Mouse (Mus musculus) Patski (cell line): ENCODE measurements around the gene Tsg101. TPM values are rescaled to one million over a fixed set of nuclear protein-coding genes. Genes with fewer than 3 reads are reported as not detected.

ENCODE experiments used
- ATAC-seq: fragments of 100-300 bp; one replicate; pipeline ENCODE4 v1.8.0; 2021
- CTCF ChIA-PET: fragments of 350-600 bp; sonication (Branson Sonifier 250); formaldehyde crosslinking; loops from one replicate; lab custom pipeline; 2022; ENCODE audit warnings: inconsistent platforms; lab: Charles Lee
- POLR2A ChIA-PET: fragments of 350-600 bp; sonication (Branson Sonifier 250); formaldehyde crosslinking; loops from one replicate; lab custom pipeline; 2022; ENCODE audit warnings: antibody characterized with exemption, inconsistent platforms; lab: Charles Lee
- DNase-seq: peaks from one replicate; pipeline ENCODE4 v3.0.0-alpha.2; 2011; ENCODE audit warnings: low read depth, low spot score
- H3K27me3 ChIP-seq: fragments of 371-371 bp; one replicate; pipeline ENCODE4 v1.5.1; 2021
- CTCF ChIP-seq: fragments of 100-300 bp; IDR thresholded peaks from one replicate; pipeline ENCODE4 v1.5.1; 2021
- in situ Hi-C: fragments of 300-500 bp; cut with MboI; formaldehyde crosslinking; loops from 3 replicates; pipeline ENCODE4 v1.11.1; 2018; ENCODE audit warnings: low pct_unique_long_range_greater_than_20kb, mixed read lengths
- polyA plus RNA-seq: library from polyadenylated mRNA; unstranded; gene quantifications from one replicate; pipeline ENCODE4 v1.2.3, GENCODE M21; 2021

Gene Tsg101
- polyA plus RNA-seq, 1 experiment from 2014 or later, result 139 TPM

GRCm38 (mm10) chr7:46849287-46849686, 70.5 kb downstream of the Tsg101 start:
- POLR2A ChIA-PET, result interaction anchor here (0.5 kb wide), 1 partner anchor 83 kb away, joined by 3 read pairs; no protein-coding TSS in a partner anchor
- CTCF ChIA-PET, result interaction anchor here (0.8 to 1.1 kb wide), 2 partner anchors 18 to 47 kb away, joined by 3 to 4 read pairs; no protein-coding TSS in a partner anchor
- TF ChIP-seq CTCF, result no peak
- DNase-seq, result no peak
- no peaks in the 10 kb centered on the region for H3K27me3 ChIP-seq
- no peak for ATAC-seq
- in situ Hi-C loops, result no loop called here

DNA sequence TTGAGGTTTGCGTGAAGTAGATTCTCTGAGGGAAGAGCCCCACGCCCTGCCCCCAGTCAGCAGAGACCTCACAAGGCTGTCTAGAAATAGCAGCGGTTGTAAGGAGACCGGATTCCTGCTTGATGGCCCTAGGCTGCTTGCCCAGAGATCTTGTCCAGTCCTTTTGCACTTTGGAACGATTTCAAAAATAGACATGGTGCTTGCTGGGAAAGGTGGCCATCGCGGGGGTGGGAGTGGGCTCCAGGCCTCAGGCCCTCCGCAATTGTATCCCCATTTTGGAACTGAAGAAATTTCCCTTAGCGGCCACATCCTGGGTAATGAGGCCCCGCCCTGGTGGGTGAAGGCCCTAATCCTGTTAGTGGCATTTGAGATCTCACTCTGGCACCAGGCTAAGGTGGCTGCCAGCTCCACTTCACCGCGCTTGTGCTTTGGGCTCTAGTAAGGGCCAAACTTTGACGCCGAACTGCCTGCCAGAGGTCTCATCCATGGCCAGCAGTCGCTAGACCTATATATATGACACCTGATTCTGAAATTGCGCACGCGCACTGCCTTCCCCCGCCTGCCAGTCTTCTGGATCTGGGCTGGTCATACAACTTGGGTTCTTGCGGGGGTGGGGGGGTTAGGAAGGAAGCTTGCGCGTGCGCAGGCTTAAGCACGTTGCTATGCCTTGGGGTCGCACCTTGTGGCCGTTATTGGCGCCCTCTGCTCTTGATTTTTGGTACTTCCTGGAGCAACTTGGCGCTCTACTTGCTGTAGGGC, 73.1 kb downstream of the Tsg101 start:
- ATAC-seq (peak; percentile 5), DNase-seq (no peak)
- CTCF ChIA-PET, result no interaction called here
- in situ Hi-C loops, result no loop called here
- POLR2A ChIA-PET, result interaction anchor here (1.0 kb wide), 1 partner anchor 8 kb away, joined by 3 read pairs; no protein-coding TSS in a partner anchor
- H3K27me3 ChIP-seq, result no peaks in the 10 kb centered on the region
- no peak for TF ChIP-seq CTCF

GRCm38 (mm10) chr7:46845978-46846485, 73.7 kb downstream of the Tsg101 start:
- H3K27me3 ChIP-seq, result no peaks in the 10 kb centered on the region
- TF ChIP-seq CTCF, result no peak
- ChIA-PET POLR2A (interaction anchor here (1.0 kb wide), 1 partner anchor 8 kb away, joined by 3 read pairs; no protein-coding TSS in a partner anchor), CTCF (no interaction called here)
- DNase-seq (no peak), ATAC-seq (peak; percentile 45)
- in situ Hi-C loops, result no loop called here

GRCm38 (mm10) chr7:46845211-46845977, 74.4 kb downstream of the Tsg101 start:
- ATAC-seq (peak; percentile 82), DNase-seq (no peak)
- POLR2A ChIA-PET, result interaction anchor here (0.7 to 1.0 kb wide), 3 partner anchors 9 to 11 kb away, joined by 3 read pairs; no protein-coding TSS in a partner anchor
- no peak for TF ChIP-seq CTCF
- in situ Hi-C loops, result no loop called here
- CTCF ChIA-PET, result no interaction called here
- H3K27me3 ChIP-seq, result no peaks in the 10 kb centered on the region

GRCm38 (mm10) chr7:46843576-46843975, 76.2 kb downstream of the Tsg101 start:
- H3K27me3 ChIP-seq, result no peaks in the 10 kb centered on the region
- TF ChIP-seq CTCF, result no peak
- DNase-seq (no peak), ATAC-seq (no peak)
- POLR2A ChIA-PET, result no interaction called here
- CTCF ChIA-PET, result interaction anchor here (1.5 kb wide), 1 partner anchor 13 kb away, joined by 3 read pairs; no protein-coding TSS in a partner anchor
- in situ Hi-C loops, result no loop called here

DNA sequence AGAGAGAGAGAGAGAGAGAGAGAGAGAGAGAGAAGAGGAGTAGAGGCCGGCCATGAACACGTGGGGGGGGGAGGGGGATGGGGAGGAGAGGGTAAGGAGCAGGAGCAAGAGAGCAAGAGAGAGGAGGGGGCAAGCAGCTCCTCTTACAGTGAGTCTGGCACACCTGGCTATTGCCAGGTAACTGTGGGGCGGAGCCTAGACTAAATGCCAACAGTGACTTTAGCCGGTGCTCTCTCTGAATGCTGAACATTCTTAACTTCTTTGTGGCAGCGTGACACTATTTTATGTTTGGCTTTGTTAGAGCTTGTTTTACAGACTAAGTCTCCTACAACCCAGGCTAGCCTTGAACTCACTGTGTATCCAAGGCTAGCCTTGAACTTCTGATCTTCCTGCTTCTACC, 77.5 kb downstream of the Tsg101 start:
- DNase-seq (no peak), ATAC-seq (no peak)
- in situ Hi-C loops, result no loop called here

GRCm38 (mm10) chr7:46840787-46841525, 78.8 kb downstream of the Tsg101 start, which contains the start of gene Ldha:
TSS of gene Ldha (plus strand) at chr7:46841475.
- TF ChIP-seq CTCF, result no peak
- CTCF ChIA-PET, result interaction anchor here (1.0 kb wide), 1 partner anchor 10 kb away, joined by 3 read pairs; no protein-coding TSS in a partner anchor
- ATAC-seq, result no peak
- no peaks in the 10 kb centered on the region for H3K27me3 ChIP-seq
- DNase-seq, result no peak
- in situ Hi-C loops, result no loop called here
- POLR2A ChIA-PET, result no interaction called here

More for the DNA sequence above, 77.5 kb downstream of the Tsg101 start:
- TF ChIP-seq CTCF, result no peak
- CTCF ChIA-PET, result no interaction called here
- POLR2A ChIA-PET, result no interaction called here
- H3K27me3 ChIP-seq, result no peaks in the 10 kb centered on the region

DNA sequence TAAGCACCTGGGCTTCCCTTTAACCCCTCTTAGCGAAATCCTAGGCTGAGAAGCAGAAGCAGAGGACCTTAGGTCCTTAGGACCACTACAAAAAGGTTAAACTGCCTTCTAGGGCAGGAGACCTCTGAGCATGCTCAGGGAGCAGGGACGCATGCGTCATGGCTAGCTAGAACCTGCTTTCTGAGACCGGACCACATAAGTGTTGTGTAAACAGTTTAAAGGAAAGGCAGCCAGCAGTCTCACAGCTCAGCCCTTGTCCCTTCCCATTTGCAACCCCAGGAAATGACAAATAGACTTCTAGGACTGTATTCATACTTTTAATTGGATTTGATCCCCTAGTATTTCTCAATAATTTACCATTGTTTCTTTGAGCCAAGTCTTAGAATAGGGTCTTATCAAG, 79.4 kb downstream of the Tsg101 start:
- in situ Hi-C loops, result no loop called here
- DNase-seq (no peak), ATAC-seq (no peak)
- POLR2A ChIA-PET, result no interaction called here
- no peak for TF ChIP-seq CTCF
- CTCF ChIA-PET, result interaction anchor here (1.0 kb wide), 2 partner anchors 10 to 18 kb away, joined by 3 to 4 read pairs; no protein-coding TSS in a partner anchor
- H3K27me3 ChIP-seq, result no peaks in the 10 kb centered on the region

GRCm38 (mm10) chr7:46839861-46840260, 79.9 kb downstream of the Tsg101 start:
- TF ChIP-seq CTCF, result no peak
- POLR2A ChIA-PET, result no interaction called here

GRCm38 (mm10) chr7:46839446-46839845, 80.3 kb downstream of the Tsg101 start:
- ChIA-PET POLR2A (no interaction called here), CTCF (interaction anchor here (1.0 to 1.5 kb wide), 2 partner anchors 11 to 19 kb away, joined by 3 to 4 read pairs; no protein-coding TSS in a partner anchor)
- no peaks in the 10 kb centered on the region for H3K27me3 ChIP-seq
- DNase-seq (no peak), ATAC-seq (no peak)
- TF ChIP-seq CTCF, result no peak
- in situ Hi-C loops, result no loop called here

More at GRCm38 (mm10) chr7:46839861-46840260, 79.9 kb downstream of the Tsg101 start:
- in situ Hi-C loops, result no loop called here
- ATAC-seq (no peak), DNase-seq (no peak)
- CTCF ChIA-PET, result interaction anchor here (1.0 to 1.5 kb wide), 3 partner anchors 9 to 18 kb away, joined by 3 to 4 read pairs (median 3); no protein-coding TSS in a partner anchor
- H3K27me3 ChIP-seq, result no peaks in the 10 kb centered on the region

Other genes starting within 250 kb of the Tsg101 start
- not detected for gene Tph1, start 247.4 kb downstream of the Tsg101 start, polyA plus RNA-seq
- 10.3 TPM for gene Saal1, start 209.3 kb downstream of the Tsg101 start, polyA plus RNA-seq
- 5.1 TPM for gene Saa3, start 204.3 kb downstream of the Tsg101 start, polyA plus RNA-seq
- gene Saa4, start 187.4 kb downstream of the Tsg101 start, polyA plus RNA-seq, result not detected
- gene Saa1, start 177.0 kb downstream of the Tsg101 start, polyA plus RNA-seq, result not detected
- gene Saa2, start 168.2 kb downstream of the Tsg101 start, polyA plus RNA-seq, result 0.09 TPM
- gene Hps5, start 123.9 kb downstream of the Tsg101 start, polyA plus RNA-seq, result 34.4 TPM
- 45.2 TPM for gene Gtf2h1, start 123.9 kb downstream of the Tsg101 start, polyA plus RNA-seq
- 752 TPM for gene Ldha, start 78.5 kb downstream of the Tsg101 start, polyA plus RNA-seq
- not detected for gene Ldhc, start 58.8 kb downstream of the Tsg101 start, polyA plus RNA-seq
- 14.3 TPM for gene Uevld, start 38.6 kb upstream of the Tsg101 start, polyA plus RNA-seq
- not detected for gene Gm9999, start 63.6 kb upstream of the Tsg101 start, polyA plus RNA-seq
- gene Spty2d1, start 88.4 kb upstream of the Tsg101 start, polyA plus RNA-seq, result 19.6 TPM
- gene Tmem86a, start 130.6 kb upstream of the Tsg101 start, polyA plus RNA-seq, result 87.7 TPM
- gene Ptpn5, start 213.7 kb upstream of the Tsg101 start, polyA plus RNA-seq, result 0.18 TPM